Mouse (Mus musculus): ENCODE measurements at regions not wholly inside any gene's neighbourhood (a gene's known extent, or its start where the extent isn't known, plus 50 kb on each side); places are given as distances from the start of the nearest gene placed in this dataset.

DNA sequence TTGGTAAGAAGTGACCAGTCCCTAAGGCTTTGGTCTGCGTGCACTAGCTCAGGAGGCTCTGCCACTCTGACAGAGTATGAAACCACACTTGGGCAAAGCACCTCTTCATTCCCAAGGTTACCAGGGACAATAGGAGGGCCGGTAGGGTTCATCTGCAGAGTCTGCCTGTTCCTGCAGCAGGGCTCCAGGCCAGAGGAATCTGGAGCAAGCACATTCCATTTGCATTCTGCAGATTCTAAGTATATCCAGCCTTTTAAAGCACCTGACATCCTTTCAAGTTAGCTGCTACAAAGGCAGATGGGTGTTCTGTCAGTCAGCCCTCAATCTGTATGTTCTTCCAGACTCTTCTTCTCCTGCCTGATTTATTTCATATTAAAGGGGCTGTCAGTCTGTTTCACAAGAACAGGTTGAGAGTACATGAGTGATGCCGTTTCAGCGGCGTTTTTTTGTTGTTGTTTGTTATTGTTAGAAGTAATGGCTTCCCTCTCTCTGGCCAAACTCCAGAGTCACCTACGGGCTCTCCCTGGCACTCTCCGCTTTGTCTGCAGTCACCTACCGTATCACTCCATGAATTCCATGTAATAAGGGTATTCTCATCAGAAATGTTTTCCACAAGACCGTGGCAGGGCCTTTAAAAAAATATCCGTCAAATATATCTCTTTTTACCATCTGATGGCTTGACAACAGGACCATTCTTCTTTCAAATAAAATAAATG, 178.9 kb downstream of the Snx10 start:
- DNase-seq: no peak

DNA sequence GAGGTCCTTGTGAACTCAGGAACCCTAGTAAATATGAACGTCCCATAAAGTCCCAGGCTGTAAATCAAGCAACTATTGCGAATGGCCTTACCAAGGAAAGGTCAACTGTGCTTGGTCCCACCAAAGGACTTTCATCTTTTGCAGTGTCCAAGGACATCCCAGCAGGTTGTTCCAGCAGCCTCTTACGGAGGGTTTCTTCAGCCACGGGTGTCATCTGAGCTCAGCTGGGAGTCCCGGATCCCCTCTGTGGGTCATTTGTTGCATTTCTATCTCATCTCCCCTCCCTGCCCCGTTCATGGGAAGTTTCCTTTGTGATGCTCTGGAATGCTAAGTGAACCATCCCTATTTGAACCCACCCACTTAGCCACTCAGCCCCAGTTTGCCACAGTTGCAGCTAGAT, 184.3 kb downstream of the Snx10 start:
- no peak for DNase-seq

DNA sequence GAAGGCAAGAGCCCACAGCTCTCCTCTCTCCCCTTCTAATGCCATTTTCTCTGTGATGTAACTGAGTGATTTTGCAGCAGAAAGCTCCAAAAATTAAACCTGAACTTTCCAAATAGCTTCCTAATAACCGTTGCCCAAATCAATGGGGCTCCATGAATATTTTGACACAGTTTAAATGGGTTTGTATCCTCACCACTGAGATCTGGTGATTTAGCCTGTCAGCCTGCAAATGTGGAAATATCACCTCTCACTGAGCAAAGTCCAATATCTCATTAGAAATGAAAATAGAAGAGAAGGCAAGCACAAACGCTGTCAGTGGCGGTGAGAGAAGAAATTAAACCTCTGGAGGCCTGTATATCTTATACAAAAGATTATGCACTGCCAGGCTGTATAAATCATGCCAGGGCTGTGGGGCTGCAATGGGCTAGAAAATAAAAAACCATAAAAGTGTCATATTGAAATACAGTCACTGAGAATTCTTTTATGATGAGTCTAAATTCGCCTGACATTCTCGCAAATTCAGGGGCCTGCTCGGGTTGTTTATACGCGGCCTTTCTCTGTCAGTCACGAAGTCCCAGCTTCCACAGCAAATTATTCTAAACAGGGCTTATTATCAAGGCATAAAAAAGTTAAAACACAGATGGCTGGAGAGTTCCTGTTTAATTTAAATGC, 185.1 kb downstream of the Snx10 start:
- no peak for DNase-seq

DNA sequence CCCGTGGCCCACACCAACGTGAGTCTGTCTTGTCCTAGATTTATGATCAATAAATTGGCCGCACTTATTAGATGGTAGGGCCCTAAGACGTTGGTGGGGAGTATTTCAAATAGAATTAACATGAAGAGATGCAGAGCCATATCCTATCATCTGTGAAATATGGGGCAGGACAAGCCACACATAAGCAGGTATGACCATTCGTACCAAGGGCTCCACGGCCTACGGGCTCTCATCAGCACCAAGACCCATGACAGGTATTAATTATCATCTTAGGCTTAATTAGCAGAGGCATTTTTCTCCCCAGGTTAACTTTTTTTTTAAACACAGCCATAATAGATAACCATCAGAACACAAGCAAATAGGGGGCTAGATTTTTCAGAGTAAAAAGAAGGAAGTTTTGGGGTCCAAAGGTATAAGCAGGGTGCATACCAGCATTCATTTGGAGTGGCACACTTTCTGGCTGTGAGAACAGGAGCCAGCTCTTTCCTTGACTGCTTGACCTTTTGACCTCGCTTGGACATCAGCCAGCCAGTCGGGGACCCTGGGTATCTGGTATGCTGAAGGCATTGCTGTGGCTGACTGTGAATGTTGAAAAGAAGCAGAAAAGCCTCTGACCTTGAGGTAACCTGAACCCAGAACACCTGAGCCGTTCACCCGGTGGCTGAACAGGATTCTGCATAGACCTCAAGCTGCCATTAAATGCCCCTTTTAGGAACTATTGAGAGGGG, 185.8 kb downstream of the Snx10 start:
- no peak for DNase-seq

DNA sequence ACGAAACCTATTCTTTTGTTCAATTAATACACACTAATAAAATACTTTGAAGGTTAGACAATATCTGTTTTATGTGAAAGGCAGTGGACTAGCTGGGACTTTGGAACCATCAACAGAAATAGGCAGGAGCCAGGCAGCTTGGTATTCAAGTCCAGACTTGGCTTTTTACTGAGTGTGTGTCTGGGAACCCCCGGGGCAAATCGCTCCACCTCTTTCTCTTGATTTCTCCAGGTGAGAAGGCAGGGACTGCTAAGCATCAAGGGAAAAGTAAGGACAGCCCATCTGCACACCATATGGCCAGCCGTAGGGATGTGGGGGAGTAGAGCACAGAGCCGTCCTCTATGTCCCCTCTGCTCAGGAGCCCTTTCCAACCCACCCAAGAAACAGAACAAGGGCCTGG, 186.5 kb downstream of the Snx10 start:
- DNase-seq: no peak

DNA sequence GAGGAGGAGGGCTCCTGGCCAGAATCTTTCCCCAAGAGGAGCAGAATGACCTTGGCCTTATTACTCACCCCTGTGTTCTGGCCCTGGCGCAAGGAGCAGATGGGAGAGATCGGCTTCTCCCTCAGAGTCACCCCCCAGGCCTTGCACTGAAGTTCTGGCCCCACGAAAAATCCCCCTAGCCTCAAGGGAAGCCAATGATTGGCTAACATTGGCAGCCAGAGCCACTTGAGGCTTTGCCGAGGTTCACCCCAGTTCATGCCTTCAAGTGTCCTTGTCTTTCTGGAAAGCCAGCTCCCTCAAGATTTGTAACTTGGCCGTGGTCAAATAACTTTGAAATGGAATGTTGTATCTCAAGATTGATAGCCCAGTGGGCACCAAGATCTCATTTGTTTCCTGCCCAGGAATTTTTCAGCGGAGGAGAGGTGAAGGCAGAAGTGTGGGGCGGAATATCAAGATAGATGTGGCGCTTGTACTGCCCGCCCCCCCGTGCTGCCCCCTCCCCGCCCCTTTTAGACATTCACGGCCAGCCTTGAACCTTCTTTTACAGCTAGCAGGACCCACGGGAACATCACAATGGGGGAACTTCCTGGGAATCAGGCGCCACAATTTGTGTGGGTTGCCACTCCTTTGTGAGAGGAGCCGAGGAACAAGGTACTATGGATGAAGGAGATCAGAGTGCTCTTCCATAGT, 187.4 kb downstream of the Snx10 start:
- no peak for DNase-seq

DNA sequence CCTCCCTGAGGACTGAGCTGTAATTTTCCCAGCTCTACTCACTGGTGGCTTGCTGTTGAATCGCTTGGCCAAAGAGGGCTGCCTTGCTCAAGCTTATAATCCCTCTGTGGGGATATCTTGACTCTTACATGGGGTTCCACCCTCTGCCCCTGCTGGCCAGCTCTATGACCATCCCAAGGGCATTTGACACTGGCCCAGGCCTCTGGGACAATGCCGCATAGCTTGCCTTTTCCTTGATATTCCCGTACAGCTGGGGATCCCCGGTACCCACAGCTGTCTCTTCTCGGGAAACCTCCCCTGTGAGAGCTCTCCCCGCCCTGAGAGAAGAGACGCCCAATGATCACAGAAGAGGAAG, 187.9 kb downstream of the Snx10 start:
- DNase-seq: no peak

DNA sequence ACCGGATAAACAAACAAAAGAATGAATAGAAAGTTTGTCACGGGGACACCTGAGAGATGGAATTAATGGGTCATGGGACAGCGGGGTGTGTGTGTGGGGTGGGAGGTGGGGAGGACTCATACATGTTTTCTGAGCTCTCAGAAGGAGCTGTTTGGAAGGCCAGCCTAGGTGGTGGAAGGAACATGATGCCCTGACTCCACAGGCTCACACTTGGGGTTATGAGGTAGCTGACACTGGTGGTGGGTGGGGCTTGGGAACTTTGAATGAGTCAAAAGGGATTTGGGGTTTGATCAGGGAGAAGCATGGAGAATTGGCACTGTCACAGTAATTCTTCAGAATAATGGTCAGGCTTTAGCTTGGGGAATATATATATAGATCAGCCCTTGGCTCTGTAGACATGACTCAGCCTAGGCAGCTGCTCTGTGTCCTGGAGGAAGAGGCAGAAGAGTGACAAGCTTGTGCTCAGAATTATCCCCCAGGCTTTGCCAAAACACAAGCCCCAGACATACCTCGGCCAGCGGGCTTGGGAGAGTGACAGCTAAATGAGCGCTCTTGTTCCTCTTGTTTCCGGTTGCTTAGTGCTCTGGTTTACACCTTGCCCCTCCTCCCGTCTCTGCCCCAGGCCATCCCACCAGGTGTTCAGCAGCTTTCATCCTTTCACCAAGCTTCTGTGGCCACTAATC, 191.6 kb downstream of the Snx10 start:
- no peak for DNase-seq

DNA sequence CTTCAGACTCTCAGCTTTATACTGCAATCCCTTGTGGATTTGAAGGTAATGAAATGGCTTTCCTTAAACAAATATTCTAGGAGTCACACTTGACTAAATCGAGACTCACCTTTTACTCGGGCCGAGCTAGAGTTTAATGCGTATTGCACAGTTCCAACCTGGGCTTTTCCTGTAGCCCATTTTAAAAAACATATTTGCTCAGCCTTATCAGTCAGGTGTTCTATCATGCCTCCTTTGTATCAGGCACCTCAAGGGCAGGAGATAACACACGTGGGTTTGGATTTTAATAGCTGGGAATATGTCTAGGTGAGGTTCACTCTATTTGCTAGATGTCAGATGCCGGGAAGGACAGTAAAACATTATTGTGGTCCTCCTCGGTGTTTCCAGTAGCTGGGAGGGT, 193.7 kb downstream of the Snx10 start:
- no peak for DNase-seq

DNA sequence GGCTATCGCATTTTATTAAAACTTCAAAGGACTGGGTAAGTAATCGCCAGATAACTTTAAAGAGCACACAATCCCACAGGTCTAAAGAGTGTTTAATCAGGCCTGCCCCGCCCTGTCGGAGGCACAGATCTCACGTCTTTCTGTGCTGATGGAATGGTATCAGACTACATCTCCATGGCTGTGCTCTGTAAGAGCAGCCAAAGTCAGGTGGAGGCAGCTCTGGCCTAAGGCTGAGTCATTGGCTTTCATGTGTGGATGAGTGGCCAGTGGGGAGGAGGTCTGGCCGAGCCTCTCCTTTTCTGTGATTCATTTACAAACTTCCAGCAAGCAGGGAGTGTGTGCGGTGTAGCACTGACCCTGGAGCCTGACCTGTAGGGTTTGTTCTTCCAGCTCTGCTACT, 197.0 kb downstream of the Snx10 start:
- DNase-seq: no peak

DNA sequence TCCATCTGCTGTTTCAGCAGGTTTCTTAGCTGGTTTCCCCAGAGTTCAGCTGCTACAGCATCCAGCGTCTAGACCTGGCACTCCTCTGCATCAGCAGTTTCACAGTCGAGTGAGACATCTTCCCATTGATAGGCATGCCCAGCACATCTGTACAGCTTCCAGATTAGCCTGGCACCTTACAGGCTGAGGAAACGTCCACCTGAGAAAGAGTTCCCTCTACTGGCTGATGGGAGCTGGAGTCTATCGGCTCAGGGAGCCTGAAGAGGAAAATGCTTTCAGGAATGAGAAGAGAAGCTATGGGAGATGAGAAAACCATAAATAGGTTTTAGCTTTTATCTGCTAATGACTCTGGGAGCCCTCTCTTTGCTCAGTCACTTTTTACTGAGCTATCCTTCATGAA, 199.4 kb downstream of the Snx10 start:
- DNase-seq: no peak

DNA sequence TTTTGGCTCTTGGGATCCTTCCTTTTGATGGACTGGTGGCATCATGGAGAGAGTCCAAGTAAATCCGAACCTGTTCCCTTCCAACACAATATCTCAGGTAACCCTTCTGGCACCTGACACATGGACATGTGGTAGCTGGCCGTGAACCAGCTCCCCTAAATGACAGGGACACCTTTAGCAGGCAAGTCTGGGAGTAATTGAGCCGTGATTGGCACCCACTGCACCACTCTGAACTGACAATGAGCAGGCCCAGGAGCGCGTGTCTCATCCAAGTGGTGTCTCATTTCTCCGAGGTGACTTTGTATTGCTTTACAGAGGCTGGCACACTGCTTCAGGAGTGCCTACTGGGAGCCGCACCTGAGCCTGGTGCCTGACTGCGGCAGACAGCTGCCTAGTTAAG, 203.5 kb downstream of the Snx10 start:
- DNase-seq: no peak

DNA sequence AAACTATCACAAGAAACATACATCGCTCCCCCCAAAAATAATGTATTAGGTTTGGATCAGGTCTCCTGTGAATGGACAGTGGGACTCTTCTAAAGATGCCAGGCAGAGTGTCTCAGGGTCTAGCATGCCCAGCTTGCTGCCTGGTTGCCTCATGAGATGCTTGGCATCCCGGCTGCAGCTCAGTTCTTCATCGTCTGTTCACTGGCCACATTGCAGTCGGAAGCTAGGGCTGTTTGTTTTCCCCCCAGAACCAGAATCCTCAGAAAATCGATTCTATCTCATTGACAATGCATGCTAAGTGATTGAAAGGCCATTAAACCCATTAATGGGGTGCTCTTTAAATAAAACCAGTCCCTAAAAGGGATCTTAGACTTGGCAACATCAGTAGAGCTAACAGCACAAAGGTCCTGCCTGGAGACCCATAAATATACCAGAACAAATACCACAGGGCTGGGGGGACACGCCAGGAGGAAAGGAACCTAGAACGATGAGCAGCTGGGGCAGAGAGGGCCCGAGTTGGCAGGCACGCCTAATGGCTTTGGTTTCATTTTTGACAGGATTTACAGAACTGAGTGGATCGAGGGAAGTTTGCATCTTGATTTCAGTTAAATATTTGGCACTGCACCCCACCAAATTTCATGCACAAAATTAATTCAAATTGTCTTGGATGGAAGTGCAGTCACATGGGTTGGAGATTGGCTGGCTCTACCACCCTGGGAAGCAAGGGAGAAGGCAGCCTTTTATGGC, 205.3 kb downstream of the Snx10 start:
- DNase-seq: no peak

DNA sequence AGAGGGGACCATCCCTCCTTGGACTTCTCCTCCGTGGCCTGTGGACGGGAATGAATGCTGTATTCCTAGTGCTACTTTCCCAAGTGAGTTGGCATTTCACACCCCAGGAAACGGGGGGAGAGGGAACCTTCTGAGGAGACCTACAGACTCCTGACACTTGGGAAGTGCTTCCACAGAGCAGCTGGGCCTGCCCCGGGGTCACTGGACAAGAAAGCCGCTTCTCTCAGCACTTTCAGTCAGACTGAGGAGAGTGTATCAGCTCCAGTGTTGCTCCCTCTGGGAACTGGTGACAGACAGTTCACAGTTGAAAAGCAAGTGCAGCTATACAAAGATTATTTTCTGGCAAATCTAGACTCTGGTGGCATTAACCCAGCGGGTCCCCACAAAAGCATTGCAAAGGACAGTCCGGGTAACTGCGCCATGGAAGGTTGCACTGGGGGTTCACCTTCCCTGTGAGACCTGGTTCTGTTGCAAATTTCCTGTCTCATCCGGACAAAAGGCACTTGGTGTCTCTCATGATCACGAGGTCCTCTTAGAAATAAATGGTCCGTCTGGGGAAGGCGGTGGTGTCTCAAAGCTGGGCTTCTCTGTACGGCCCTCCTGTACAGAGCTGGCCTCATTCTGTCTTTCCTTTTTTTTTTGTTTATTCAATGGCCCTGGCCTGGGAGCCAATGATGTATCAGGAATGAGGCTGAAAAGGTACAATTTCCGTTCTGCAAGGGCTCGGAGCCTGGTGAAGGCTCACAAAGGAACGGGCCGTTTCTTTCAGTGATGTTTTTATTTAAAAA, 207.1 kb downstream of the Snx10 start:
- no peak for DNase-seq

DNA sequence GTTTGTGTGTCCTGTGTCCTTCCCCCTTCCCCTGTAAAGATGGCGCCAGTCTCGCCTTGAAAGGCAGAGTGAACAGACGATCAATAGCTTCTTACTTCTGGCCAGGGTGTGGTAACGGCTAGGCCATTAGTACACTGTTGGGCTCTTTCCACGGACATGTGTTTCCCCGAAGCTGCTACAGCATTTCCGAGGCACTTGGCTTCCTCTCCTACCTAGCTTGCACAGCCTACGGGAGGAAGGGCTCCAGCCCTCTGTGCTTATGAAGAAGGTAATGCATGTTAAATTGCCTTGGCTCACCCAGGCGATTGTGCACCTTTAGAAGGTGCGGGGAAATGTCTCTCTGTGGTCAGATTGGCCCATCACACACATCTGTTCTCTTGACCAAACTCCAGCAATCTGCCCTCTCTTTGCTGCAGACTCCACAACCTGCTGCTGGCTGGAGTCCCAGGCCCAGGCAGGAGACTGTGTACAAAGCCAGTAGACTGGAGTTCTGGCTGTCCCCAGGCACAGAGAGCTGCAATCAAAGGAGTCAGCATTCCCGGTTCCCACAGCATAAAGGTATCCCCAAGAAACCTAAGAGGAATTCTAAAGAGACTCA, 208.7 kb downstream of the Snx10 start:
- DNase-seq: peak; percentile 85

DNA sequence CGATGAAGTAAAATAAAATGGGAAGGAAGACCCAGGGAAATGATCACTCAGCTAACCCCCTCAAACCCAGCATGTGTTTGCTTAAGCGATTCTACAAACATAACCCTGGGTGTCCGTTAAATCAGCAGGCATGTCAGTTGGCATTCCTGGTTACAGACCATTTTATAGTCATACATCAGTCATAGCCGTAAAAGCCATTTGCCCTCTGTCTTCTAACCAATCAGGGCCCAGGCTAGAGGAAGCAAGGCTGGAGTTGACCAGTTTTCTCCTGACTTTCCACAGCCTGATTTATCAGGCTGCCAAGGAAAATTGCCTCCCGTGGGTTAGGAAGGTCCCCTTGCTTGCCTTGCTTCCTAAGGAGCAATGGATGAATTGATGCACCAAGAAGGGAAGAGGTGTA, 212.3 kb downstream of the Snx10 start:
- no peak for DNase-seq

DNA sequence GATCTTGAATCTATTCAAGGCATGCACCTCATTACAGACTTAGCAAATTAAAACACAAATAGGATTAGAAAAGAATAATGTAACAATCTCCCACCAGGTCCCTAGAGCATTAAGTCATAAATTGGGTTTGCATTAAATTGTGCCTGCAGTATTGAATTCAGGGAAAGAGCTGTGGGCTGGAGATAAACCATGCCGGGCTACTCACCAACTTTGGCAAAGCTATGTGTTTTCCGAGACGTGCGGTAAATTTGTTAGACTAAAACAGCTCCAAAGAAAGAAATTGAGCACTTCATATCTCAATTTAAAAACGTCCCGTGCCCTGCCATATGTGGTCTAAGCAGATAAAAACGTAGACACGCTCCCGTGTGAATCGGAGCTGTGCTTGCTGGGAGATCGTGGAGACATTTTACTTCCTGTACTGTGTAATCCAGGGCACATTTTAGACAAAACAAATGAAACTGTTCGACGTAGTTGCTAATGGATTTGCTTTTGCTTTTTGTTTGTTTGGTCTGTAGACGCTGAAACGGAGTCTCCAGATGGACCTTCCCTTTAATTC, 219.5 kb downstream of the Snx10 start:
- DNase-seq: no peak

DNA sequence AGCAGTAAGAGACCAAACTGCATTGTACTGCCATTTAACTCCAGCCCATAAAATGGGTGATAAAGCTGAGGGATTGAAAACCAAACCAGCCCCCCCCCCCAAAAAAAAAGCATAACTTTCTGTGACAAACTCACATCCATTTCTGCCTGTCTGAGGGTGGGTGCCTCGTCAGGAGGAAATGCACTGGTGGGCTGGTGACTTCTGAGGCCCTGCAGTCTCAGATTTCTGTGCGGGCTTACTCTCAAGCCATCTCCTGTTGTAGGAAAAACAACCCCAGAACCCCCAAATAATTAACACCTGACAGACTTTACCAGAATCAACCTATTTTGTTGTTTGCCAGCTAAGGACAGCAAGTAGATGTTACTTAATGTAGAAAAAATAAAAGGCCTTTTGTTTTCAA, 220.9 kb downstream of the Snx10 start:
- DNase-seq: no peak

DNA sequence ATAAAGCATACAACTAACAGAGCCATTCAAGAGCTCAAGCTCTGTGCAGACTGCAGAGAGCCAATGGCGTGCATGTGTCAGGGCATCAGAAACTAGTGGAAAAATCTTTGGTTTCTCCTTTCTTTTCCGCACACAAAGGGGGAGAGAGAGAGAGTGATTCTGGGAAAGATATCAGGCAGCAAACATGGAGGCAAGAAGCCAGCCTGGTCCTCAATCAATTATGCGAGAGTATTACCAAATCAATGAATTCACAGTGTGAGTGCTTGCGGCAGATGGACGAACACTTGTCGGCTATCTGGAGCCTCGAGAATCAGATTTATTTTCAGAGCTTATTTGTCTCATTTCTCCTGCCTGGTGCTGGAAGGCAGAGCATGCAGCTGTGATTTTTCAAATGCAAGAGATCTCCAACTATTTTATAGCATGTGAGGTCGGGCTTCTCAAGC, 230.6 kb downstream of the Snx10 start:
- no peak for DNase-seq

DNA sequence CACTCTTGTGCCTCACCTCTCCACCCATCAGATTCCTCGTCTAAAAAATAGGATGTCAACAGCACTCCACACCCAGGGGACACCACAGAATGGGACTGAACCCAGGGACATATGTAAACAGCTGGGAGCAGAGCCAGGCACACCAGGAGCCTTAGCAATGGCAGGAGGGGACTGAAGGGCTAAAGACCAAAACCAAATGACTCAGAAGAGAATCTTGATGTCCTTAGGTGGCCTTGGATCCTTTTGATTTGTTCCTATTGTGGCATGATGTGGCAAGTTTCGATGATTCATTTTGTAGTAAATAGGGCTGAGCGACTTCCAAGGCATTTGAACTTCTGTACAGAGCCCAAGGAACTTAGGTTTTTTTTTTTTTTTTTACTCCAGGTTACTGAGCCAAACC, 233.4 kb downstream of the Snx10 start:
- DNase-seq: no peak

DNA sequence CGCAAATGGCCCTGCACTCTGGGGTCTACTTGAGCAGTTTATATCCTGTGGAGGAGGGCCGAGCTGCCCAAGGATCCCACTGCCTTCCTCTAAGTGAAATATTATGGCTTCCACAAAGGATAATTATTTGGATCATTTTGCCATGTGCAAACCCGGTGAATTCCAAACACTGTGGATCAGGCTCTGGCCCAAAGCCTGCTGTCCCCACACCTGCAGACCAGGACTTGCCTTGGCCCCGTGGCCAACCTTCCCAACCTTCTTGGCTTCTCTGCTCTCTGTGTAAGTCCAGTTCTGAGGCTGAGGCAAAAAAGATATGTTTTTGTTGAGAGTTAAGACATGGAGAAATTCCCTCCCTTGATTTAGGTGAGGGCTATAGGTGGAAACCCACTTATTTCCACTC, 234.0 kb downstream of the Snx10 start:
- no peak for DNase-seq
